Mouse (Mus musculus) embryonic fibroblast, embryonic 13.5 days (primary cell): ENCODE data around the gene Arx.

Experiments used
- CTCF ChIP-seq: IDR thresholded peaks from 2 replicates; pipeline ENCODE4 v1.5.1; 2011; ENCODE audit warnings: mild to moderate bottlenecking, control low read depth, low read length, moderate library complexity, borderline replicate concordance; ENCODE audit not compliant: insufficient read depth
- POLR2A ChIP-seq: IDR thresholded peaks from 2 replicates; pipeline ENCODE4 v1.6.1; 2011; ENCODE audit warnings: low read depth, mild to moderate bottlenecking, control low read depth, low read length, moderate library complexity

DNA sequence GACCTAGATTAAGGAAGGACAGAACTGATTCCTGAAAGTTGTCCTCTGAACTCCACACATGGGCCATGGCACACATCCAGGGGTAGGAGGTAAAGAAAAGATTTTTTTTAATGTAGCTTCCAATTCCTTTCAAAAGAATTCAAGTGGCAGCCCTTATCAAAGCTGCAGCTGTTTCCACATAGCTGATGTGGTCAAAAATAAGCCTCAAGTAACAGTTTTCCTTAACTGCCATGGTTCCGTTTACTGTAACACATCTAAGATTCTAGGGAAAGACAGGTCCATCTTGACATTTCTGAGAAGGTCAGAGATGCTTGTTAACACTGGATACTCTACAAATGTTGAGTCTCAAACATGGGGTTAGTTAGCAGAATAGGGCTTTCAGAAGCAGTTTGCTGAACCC lies 34.9 kb upstream of the Arx start:
- TF ChIP-seq POLR2A (no peak), CTCF (no peak)
